Mouse (Mus musculus) embryonic fibroblast, embryonic 13.5 days (primary cell): ENCODE results near the gene Cd3g. TPM values are rescaled to one million over a fixed set of nuclear protein-coding genes. Genes with fewer than 3 reads are reported as not detected.

Experiments
- H3K27ac ChIP-seq: 2 replicates; pipeline ENCODE4 v1.5.1; 2012; ENCODE audit warnings: low read length, control low read depth, inconsistent platforms; ENCODE audit not compliant: insufficient read depth
- H3K4me1 ChIP-seq: 2 replicates; pipeline ENCODE4 v1.6.1; 2011; ENCODE audit warnings: low read length; ENCODE audit not compliant: control insufficient read depth, insufficient read depth
- H3K4me3 ChIP-seq: 2 replicates; pipeline ENCODE4 v1.5.1; 2011; ENCODE audit warnings: mild to moderate bottlenecking, control low read depth, low read length; ENCODE audit not compliant: insufficient read depth
- CTCF ChIP-seq: IDR thresholded peaks from 2 replicates; pipeline ENCODE4 v1.5.1; 2011; ENCODE audit warnings: mild to moderate bottlenecking, control low read depth, low read length, moderate library complexity, borderline replicate concordance; ENCODE audit not compliant: insufficient read depth
- POLR2A ChIP-seq: IDR thresholded peaks from 2 replicates; pipeline ENCODE4 v1.6.1; 2011; ENCODE audit warnings: low read depth, mild to moderate bottlenecking, control low read depth, low read length, moderate library complexity
- polyA plus RNA-seq: library from polyadenylated mRNA; stranded (reverse); fragments of >200 nt; gene quantifications from 2 replicates; pipeline ENCODE4 v1.2.4, GENCODE M21; 2011; ENCODE audit warnings: low read depth; ENCODE audit not compliant: missing spikeins, insufficient read length

Gene Cd3g
- polyA plus RNA-seq, 1 experiment = not detected

GRCm38 (mm10) chr9:44921543-44921942, 58.7 kb downstream of the Cd3g start:
- H3K27ac ChIP-seq = peak overlapping the region; percentile 98
- TF ChIP-seq CTCF (no peak), POLR2A (no peak)

DNA sequence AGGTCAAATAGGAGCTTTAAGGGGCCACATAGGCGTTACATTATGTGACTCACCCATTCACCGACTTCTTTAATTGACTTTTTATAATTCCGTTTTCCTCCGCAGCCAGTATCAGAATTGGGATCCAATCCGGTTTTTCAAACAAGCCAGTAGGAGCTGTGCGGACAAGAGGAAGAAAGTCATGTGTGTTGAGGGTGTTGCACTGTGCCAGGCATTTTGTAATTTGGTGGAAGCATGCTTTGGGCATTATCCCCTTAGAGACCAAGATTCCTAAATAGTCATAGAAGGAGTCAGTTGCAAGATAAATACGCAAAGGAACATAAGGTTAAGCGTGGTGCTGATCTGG, 59.1 kb downstream of the Cd3g start:
- TF ChIP-seq POLR2A (peak; percentile 75), CTCF (no peak)
- H3K4me1 ChIP-seq = no peaks in the 10 kb centered on the region
- H3K27ac ChIP-seq = peak overlapping the region; percentile 98
- H3K4me3 ChIP-seq = peak overlapping the region; percentile 58

More at GRCm38 (mm10) chr9:44921543-44921942, 58.7 kb downstream of the Cd3g start:
- Histone ChIP-seq H3K4me3 (peak overlapping the region; percentile 58; the same call in 1 of the 2 replicates), H3K4me1 (no peaks in the 10 kb centered on the region)

DNA sequence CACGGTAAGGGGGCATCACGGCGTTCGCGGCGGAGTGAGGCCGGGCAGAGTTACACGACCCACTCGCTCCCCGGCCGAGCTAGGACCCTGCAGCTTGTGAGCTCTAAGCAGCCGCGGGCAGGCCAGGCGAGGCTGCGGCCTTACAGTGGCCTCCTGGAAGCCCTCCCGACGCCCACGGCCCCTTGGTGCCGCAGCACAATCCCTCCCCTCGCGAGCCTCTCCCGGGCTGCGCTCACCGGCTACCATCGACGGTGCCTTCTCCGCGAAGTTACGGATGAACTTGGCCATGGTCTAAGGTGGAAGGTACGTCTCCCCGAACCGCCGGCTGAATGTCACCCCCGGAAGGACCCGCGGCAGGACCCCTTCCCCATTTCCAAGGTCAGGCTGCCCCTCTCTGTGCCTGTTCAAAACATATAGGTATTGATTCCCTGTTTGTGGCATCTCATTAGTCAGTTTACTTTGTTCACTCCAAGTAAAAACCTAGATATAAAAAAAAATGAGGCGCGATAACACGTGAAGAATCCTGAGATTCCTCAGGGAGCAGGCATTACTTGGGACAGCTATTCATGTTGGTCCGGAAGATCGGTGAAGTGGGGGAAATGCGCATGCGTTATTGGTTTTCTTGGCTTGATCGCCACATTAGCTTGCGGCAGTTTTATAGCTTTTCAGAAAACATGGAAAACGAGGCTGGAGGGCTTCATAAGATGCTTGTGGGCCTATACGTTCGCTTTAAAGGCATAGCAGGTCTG, 59.7 kb downstream of the Cd3g start, which contains the start of gene Atp5l:
Atp5l (minus strand) TSS at position 369 of the 749 bp plus-strand sequence.
- Histone ChIP-seq H3K27ac (peak within 1 kb of the TSS; percentile 98), H3K4me1 (no peaks in the 10 kb centered on the region), H3K4me3 (peak within 1 kb of the TSS; percentile 93)
- peak; percentile 69 for TF ChIP-seq POLR2A
- TF ChIP-seq CTCF = no peak

DNA sequence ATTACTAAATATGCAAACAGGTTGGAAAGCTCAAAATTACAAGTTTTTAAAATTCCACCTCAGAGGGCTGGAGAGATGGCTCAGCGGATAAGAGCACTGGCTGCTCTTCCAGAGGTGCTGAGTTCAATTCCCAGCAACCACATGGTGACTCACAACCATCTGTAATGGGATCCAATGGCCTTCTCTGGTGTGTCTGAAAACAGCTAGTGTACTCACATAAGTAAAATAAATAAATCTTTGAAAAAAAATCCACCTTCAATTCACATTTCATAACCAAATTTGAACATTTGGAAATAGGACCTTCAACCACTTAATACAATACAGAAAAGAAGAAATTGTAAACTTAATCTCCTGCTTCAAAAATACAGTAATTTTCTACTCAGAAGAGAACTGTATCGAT, 60.6 kb downstream of the Cd3g start:
- no peak overlapping the region for H3K27ac ChIP-seq
- H3K4me1 ChIP-seq = no peaks in the 10 kb centered on the region; the same call in 1 of the 2 replicates
- TF ChIP-seq POLR2A = no peak
- TF ChIP-seq CTCF = no peak
- H3K4me3 ChIP-seq = peak overlapping the region; percentile 93

Other genes starting within 250 kb of the Cd3g start
- gene Phldb1, start 245.2 kb downstream of the Cd3g start, polyA plus RNA-seq = 61.2 and 68.8 TPM in 2 replicates
- 255 and 260 TPM in 2 replicates for gene Arcn1, start 212.6 kb downstream of the Cd3g start, polyA plus RNA-seq
- 128 and 132 TPM in 2 replicates for gene Ift46, start 212.5 kb downstream of the Cd3g start, polyA plus RNA-seq
- 0.65 and 0.90 TPM in 2 replicates for gene Tmem25, start 181.1 kb downstream of the Cd3g start, polyA plus RNA-seq
- gene Ttc36, start 177.4 kb downstream of the Cd3g start, polyA plus RNA-seq = 0.79 TPM in 1 of 2 replicates, not detected in the other
- gene Kmt2a, start 99.1 kb downstream of the Cd3g start, polyA plus RNA-seq = 29.0 and 32.1 TPM in 2 replicates
- 281 and 285 TPM in 2 replicates for gene Atp5l, start 59.7 kb downstream of the Cd3g start, polyA plus RNA-seq
- gene Ube4a, start 14.8 kb downstream of the Cd3g start, polyA plus RNA-seq = 56.9 and 64.4 TPM in 2 replicates
- not detected in 2 replicates for gene Cd3d, start 1.4 kb upstream of the Cd3g start, polyA plus RNA-seq
- gene Cd3e, start 29.2 kb upstream of the Cd3g start, polyA plus RNA-seq = not detected in 2 replicates
- gene Mpzl2, start 59.4 kb upstream of the Cd3g start, polyA plus RNA-seq = 0.77 and 1.2 TPM in 2 replicates
- gene Mpzl3, start 74.8 kb upstream of the Cd3g start, polyA plus RNA-seq = 3.4 and 4.0 TPM in 2 replicates
- gene Jaml, start 98.8 kb upstream of the Cd3g start, polyA plus RNA-seq = not detected in 2 replicates
- 0.28 and 0.83 TPM in 2 replicates for gene Scn2b, start 137.4 kb upstream of the Cd3g start, polyA plus RNA-seq
- not detected in 2 replicates for gene Scn4b, start 158.0 kb upstream of the Cd3g start, polyA plus RNA-seq
- gene BC049352, start 201.6 kb upstream of the Cd3g start, polyA plus RNA-seq = not detected in 2 replicates
- gene Tmprss4, start 223.7 kb upstream of the Cd3g start, polyA plus RNA-seq = not detected in 2 replicates